Mouse (Mus musculus): ENCODE data around the gene Uck2.

Uck2 gene

GRCm38 (mm10) chr1:167284258-167284836 lies 773 bp downstream of the Uck2 start:
- no peak for DNase-seq (ENCODE audit: low read depth, low spot score)

- no peak for DNase-seq (ENCODE audit: low read depth, low spot score)
Observed at GRCm38 (mm10) chr1:167283441-167284257, 1.5 kb downstream of the Uck2 start.

GRCm38 (mm10) chr1:167282768-167283167 lies 2.4 kb downstream of the Uck2 start:
- no peak for DNase-seq (ENCODE audit: low read depth, low spot score)

- DNase-seq (ENCODE audit: low read depth, low spot score) = no peak
Observed at GRCm38 (mm10) chr1:167282112-167282511, 3.0 kb downstream of the Uck2 start.

DNA sequence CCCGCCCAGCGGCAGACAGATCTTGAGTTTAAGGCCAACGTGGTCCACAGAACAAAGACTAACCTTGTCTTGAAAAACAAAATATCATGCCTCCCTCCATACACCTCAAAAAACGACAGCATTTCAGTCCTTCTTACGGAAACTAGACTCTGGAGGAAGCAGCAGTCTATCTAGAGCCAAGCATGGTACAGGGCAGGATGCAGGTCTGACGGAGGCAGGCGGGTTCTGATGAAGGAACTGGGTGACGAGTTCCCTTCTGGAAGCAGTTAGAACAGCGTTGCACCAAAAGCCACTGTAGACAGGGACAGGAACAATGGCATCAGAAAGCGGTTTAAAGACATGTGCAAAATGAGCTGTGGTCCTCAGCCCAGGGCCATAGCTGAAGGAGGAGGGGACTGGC lies 5.1 kb downstream of the Uck2 start:
- DNase-seq (ENCODE audit: low read depth, low spot score) = no peak

DNA sequence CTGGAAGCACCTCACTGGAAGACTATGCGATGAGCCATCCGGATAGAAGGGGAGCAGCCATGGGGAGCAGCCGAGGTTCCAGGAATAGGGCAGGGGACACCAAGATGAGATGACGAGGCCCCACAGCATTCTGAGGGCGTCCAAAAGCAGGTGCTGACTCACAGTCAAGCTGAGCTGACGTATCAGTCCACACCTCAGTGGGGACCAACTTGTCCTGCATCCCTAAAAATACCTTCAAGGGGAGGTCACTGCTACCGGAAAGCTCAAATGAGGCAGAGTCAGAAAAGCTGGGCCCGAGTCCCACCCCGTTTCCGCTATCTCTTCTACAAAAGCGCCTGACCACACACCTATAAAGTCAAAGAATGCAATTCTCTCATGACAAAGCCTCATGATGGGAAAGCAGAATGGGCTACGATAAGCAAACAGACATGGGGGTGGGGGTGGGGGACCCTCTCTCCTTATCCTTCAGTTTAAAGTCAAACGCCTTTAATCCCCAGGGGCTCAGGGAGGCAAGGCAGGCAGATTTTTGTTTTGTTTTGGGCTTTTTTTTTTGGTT lies 5.9 kb downstream of the Uck2 start:
- DNase-seq (ENCODE audit: low read depth, low spot score) = no peak

GRCm38 (mm10) chr1:167278395-167278794 lies 6.7 kb downstream of the Uck2 start:
- DNase-seq (ENCODE audit: low read depth, low spot score) = no peak

DNA sequence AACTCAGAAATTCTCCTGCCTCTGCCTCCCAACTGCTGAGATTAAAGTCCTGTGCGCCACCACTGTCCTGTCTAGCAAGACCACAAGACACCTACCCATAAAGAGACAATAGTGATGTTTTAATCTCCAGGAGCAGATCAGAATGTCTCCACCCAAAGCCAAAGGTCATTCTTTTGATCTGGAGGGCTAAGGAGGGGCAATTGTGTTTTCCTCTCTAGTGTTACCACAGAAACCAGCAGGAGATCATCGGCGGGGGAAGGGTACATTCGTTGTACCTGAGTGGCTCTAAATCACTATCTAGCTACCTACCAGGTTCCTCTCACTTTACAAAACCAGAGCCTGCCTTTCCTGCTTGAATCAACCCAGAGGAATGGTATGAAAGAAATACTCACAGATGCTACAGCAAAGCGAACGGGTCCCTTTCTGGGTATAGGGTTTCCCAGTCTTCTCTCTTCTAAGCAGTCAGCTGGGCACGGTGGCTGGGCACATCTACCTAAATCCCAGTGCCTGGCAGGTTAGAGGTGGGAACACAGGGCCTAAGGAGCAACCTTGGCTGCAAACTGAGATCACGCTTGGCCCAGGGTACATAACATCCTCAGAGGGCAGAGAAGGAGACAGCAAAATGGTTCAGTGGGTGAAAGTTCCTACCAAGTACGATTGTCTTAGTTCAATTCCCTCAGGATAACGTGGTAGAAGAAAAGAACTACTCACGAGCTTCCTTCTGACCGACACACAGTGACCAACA lies 10.3 kb downstream of the Uck2 start:
- no peak for DNase-seq (ENCODE audit: low read depth, low spot score)

- no peak for DNase-seq (ENCODE audit: low read depth, low spot score)
Observed at GRCm38 (mm10) chr1:167273380-167274163, 11.5 kb downstream of the Uck2 start.

- DNase-seq (ENCODE audit: low read depth, low spot score) = no peak
Observed at GRCm38 (mm10) chr1:167271841-167272240, 13.3 kb downstream of the Uck2 start.

- DNase-seq (ENCODE audit: low read depth, low spot score) = peak; percentile 59
Observed at GRCm38 (mm10) chr1:167271304-167271703, 13.8 kb downstream of the Uck2 start.

- no peak for DNase-seq (ENCODE audit: low read depth, low spot score)
Observed at GRCm38 (mm10) chr1:167270342-167271111, 14.6 kb downstream of the Uck2 start.

DNA sequence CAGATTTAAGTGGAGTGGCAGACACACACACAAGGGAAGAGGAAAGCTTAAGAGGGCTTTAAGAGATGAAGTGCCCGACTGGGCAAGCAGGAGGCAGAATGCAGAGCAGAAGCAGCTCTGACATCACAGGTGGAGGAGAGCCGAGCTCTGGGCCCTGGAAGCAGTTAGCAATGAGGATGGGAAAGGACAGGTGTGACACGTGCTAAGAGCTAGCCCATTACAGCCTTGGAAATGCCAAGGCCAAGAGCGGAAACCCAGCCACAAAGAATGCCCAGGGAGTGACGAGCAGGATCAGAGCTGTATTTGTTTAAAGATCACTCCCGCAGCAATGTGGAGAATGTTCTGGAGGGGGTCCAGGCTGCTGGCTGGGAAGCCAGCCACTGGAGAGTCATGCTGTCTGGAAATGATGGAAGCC lies 15.3 kb downstream of the Uck2 start:
- DNase-seq (ENCODE audit: low read depth, low spot score) = no peak

DNA sequence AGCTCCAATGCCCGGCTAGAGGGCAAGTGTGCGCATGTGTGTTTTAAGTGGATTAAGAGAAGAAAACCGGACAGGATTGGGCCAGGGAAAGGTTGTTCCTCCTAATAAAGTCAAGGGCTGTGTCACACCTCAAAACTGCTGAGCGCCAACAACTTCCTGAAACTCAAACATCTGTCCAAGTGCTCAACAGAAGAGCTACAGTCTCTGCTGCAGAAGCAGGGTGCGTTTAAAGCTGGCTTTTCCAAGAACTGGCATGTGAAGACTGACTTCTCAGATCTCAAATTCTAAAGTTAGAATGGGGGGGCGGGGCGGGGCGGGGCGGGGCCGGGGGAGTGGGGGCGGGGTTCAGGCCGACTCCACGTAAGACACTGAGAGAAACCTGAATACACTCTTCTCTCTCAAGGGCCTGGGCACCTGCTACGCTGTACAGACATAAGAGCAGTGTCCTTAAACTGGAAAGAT lies 15.7 kb downstream of the Uck2 start:
- no peak for DNase-seq (ENCODE audit: low read depth, low spot score)

GRCm38 (mm10) chr1:167268360-167269063 lies 16.6 kb downstream of the Uck2 start:
- DNase-seq (ENCODE audit: low read depth, low spot score) = no peak

DNA sequence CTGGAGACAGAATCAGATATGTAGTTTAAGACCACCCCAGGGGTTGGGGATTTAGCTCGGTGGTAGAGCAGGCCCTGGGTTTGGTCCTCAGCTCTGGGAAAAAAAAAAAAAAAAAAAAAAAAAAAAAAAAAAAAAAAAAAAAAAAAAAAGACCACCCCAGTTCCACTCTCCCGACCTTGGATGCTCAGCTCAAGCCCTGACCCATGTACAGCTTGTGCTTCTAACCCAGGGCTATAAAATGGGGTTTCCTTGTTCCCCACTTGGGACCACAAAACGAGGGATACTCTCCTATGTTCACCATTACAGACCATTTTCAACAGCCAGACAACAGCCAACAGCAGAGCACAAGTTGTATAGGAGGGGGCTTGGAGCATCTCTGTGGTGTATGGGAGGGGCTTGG lies 18.4 kb downstream of the Uck2 start:
- no peak for DNase-seq (ENCODE audit: low read depth, low spot score)

- no peak for DNase-seq (ENCODE audit: low read depth, low spot score)
Observed at GRCm38 (mm10) chr1:167265366-167265765, 19.8 kb downstream of the Uck2 start.

GRCm38 (mm10) chr1:167262489-167263041 lies 22.6 kb downstream of the Uck2 start:
- DNase-seq (ENCODE audit: low read depth, low spot score) = no peak

GRCm38 (mm10) chr1:167261750-167262149 lies 23.4 kb downstream of the Uck2 start:
- no peak for DNase-seq (ENCODE audit: low read depth, low spot score)

GRCm38 (mm10) chr1:167259702-167260101 lies 25.4 kb downstream of the Uck2 start:
- no peak for DNase-seq (ENCODE audit: low read depth, low spot score)

All from c-Kit-negative CD71-positive TER-119-positive erythroid progenitor cells, embryonic 14.5 days (primary cell).